Mouse (Mus musculus) urinary bladder, adult 18-20 months (tissue): ENCODE measurements around the gene Gm9970.

Experiments
- DNase-seq, 2 experiments: peaks; one replicate each; pipeline ENCODE4 v3.0.0; 2022; ENCODE audit warnings: low spot score in 2 of 2, mixed read lengths in 2 of 2

The Gm9970 gene

GRCm38 (mm10) chr5:31195671-31196070, 45.4 kb downstream of the Gm9970 start:
- no peak for DNase-seq

- DNase-seq = no peak
Observed at GRCm38 (mm10) chr5:31194486-31195485, 46.2 kb downstream of the Gm9970 start.

GRCm38 (mm10) chr5:31193631-31194281, 47.3 kb downstream of the Gm9970 start:
- DNase-seq = no peak

- DNase-seq = peak; percentile 99 to 100
Observed at GRCm38 (mm10) chr5:31192939-31193630, 47.9 kb downstream of the Gm9970 start, which contains the start of the genes Snx17 and Eif2b4. Snx17 (plus strand) TSS chr5:31193227. Eif2b4 (minus strand) TSS chr5:31193430.

- no peak for DNase-seq
Observed at GRCm38 (mm10) chr5:31192045-31192938, 48.7 kb downstream of the Gm9970 start.
